Mouse (Mus musculus) spleen, adult 2 months (tissue): ENCODE measurements at regions not wholly inside any gene's neighbourhood (a gene's known extent, or its start where the extent isn't known, plus 50 kb on each side); places are given as distances from the start of the nearest gene placed in this dataset.

ENCODE experiments used
- CTCF ChIP-seq: fragments of 200-500 bp; IDR thresholded peaks from 2 replicates; pipeline ENCODE4 v1.5.1; 2011; ENCODE audit warnings: mild to moderate bottlenecking, inconsistent platforms; ENCODE audit not compliant: insufficient read depth, insufficient read length, insufficient replicate concordance; ENCODE audit errors: extremely low read depth
- POLR2A ChIP-seq: fragments of 200-500 bp; IDR thresholded peaks from 2 replicates; pipeline ENCODE4 v1.6.1; 2011; ENCODE audit warnings: low read depth, low read length, inconsistent platforms

- TF ChIP-seq CTCF (no peak), POLR2A (no peak)
Measured at GRCm38 (mm10) chr13:115512214-115512613, 410.4 kb upstream of the Itga1 start.
